Mouse (Mus musculus) kidney, postnatal 0 days (tissue): ENCODE measurements at regions not wholly inside any gene's neighbourhood (a gene's known extent, or its start where the extent isn't known, plus 50 kb on each side); places are given as distances from the start of the nearest gene placed in this dataset.

ENCODE experiments used
- ATAC-seq: fragments of 200-750 bp; cut with Nextera tagmentation; replicated peaks from 2 replicates; pipeline ENCODE4 v1.8.0; 2017; ENCODE audit warnings: low read depth, moderate number of reproducible peaks, moderate TSS enrichment, moderate library complexity; ENCODE audit not compliant: low FRiP score
- DNase-seq: peaks from one replicate; pipeline ENCODE4 v3.0.0-alpha.2; 2016; ENCODE audit warnings: low spot score
- H3K27ac ChIP-seq: fragments of 300-500 bp; sonication (generic); 2 replicates; pipeline ENCODE4 v1.5.1; 2014; ENCODE audit warnings: mild to moderate bottlenecking
- H3K27me3 ChIP-seq: fragments of 300-500 bp; sonication (generic); 2 replicates; pipeline ENCODE4 v1.6.1; 2014; ENCODE audit warnings: low read length, mixed read lengths; ENCODE audit not compliant: insufficient read depth
- H3K36me3 ChIP-seq: fragments of 300-500 bp; sonication (generic); 2 replicates; pipeline ENCODE4 v1.6.1; 2014; ENCODE audit warnings: low read length, mixed read lengths; ENCODE audit not compliant: insufficient read depth
- H3K4me1 ChIP-seq: fragments of 300-500 bp; sonication (generic); replicated peaks from 2 replicates; pipeline ENCODE4 v1.6.1; 2014; ENCODE audit warnings: antibody characterized with exemption, low read length, mixed read lengths; ENCODE audit not compliant: insufficient read depth
- H3K4me2 ChIP-seq: fragments of 300-500 bp; sonication (generic); 2 replicates; pipeline ENCODE4 v1.6.1; 2014; ENCODE audit warnings: mild to moderate bottlenecking, low read length, moderate library complexity, mixed read lengths
- H3K4me3 ChIP-seq: fragments of 300-500 bp; sonication (generic); replicated peaks from 2 replicates; pipeline ENCODE4 v1.5.1; 2014; ENCODE audit warnings: low read depth, low read length
- H3K9ac ChIP-seq: fragments of 300-500 bp; sonication (generic); 2 replicates; pipeline ENCODE4 v1.6.1; 2014; ENCODE audit warnings: low read depth, low read length
- H3K9me3 ChIP-seq: fragments of 300-500 bp; sonication (generic); replicated peaks from 2 replicates; pipeline ENCODE4 v1.6.1; 2016; ENCODE audit warnings: low read length, inconsistent platforms, mixed read lengths
- CTCF ChIP-seq: IDR thresholded peaks from 2 replicates; pipeline ENCODE4 v1.5.1; 2016; ENCODE audit warnings: antibody characterized with exemption, low read depth, mild to moderate bottlenecking, moderate library complexity
- WGBS: fragments of 180-500 bp; shearing (Covaris S2); extraction: QIAGEN DNeasy Blood & Tissue Kit; methylation state at CpG from one replicate; pipeline ENCODE4 v1.1.7; 2014; 5-methylcytosine and 5-hydroxymethylcytosine counted together

DNA sequence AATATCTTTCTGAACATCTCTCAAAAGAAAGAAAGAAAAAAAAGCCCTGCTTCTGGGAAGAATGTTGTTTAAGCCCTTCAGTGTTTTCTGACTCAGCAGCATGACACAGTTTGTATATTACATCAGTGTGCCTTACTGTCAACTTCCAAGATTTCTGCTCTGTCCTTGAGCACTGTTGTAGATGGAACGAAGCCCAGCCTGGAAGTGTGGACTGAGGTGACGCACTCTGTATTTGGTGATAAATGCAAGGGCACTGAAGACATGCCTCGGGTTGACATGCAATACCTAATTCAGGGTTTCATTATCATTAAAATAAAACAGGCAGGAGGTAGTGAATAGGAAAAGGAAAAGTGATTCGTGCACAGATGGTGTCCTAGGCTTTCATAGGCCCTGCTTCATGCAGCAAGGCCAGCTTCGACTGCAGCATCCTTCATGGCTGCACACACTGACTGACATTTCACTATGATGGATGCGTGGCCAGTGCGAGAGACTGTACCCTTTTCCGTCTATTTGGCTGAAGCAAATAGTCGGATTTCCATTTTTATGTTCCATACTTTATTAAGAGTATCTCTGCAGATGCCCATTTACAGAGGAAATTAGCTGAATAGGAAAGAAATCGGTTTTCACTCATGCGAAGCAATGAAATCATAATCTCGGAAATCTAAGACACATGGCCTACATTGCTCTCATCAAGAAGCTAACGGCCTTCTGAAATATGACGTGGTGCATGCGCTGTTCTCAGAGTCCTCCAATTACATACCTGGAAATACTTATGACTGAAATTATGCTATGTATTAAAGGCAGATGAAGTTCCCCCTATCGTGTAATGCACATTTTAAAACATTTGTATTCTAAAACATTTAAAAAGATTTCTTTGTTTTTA is 400.7 kb upstream of the Nr5a2 start:
- Histone ChIP-seq H3K4me1 (no peaks in the 10 kb centered on the region), H3K36me3 (no peaks in the 10 kb centered on the region), H3K4me2 (no peak overlapping the region), H3K9me3 (no peaks in the 10 kb centered on the region), H3K9ac (no peak overlapping the region), H3K27ac (no peak overlapping the region), H3K27me3 (no peaks in the 10 kb centered on the region), H3K4me3 (no peak overlapping the region)
- WGBS, result 80% methylated on average over 16 of the region's 16 CpGs
- TF ChIP-seq CTCF, result no peak
- ATAC-seq, result no peak
- DNase-seq, result no peak

DNA sequence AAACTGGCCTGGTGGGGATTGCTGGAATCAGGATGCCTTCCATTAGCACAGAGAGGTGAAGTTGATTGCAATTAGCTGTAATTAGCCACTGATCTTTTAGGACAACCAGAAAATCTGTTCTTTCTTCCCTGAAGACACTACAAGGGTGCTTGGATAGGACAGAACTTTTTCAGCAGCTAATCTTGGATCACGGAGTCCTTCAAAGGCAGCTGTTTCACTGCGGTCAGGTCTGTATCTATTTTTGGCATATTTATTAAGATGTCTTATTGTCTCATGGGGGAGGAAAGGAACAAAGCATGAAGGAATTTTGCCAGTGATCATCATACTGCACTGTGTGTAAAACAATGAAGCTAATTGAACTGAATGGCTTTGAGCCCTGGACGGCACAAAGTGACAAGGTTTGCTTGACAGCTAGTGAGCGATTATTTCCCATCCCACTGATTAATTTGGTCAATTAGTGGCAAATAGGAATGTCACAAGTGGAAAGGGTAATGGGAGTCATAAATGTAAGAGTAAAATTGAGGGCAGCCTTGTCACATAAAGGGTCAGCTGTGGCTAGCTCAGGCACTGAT is 395.8 kb upstream of the Nr5a2 start:
- Histone ChIP-seq H3K4me1 (no peaks in the 10 kb centered on the region), H3K27ac (no peak overlapping the region), H3K9me3 (no peaks in the 10 kb centered on the region), H3K4me3 (no peak overlapping the region), H3K27me3 (no peaks in the 10 kb centered on the region), H3K9ac (no peak overlapping the region), H3K4me2 (no peak overlapping the region), H3K36me3 (no peaks in the 10 kb centered on the region)
- no peak for TF ChIP-seq CTCF
- ATAC-seq (no peak), DNase-seq (peak; percentile 19)
- WGBS, result 53% methylated on average over 4 of the region's 4 CpGs

- TF ChIP-seq CTCF, result no peak
- no peak for ATAC-seq
- 67% methylated on average over 5 of the region's 5 CpGs for WGBS
- no peaks in the 10 kb centered on the region for H3K9me3 ChIP-seq
- H3K36me3 ChIP-seq, result no peaks in the 10 kb centered on the region
- H3K9ac ChIP-seq, result no peak overlapping the region
- no peaks in the 10 kb centered on the region for H3K4me1 ChIP-seq
- H3K4me2 ChIP-seq, result no peak overlapping the region
- no peaks in the 10 kb centered on the region for H3K27me3 ChIP-seq
- no peak overlapping the region for H3K4me3 ChIP-seq
- DNase-seq, result peak; percentile 25
- no peak overlapping the region for H3K27ac ChIP-seq
Measured at GRCm38 (mm10) chr1:137352390-137353027, 392.3 kb upstream of the Nr5a2 start.

GRCm38 (mm10) chr1:137334137-137334536 is 373.9 kb upstream of the Nr5a2 start:
- WGBS, result 94% methylated on average over 2 of the region's 2 CpGs
- Histone ChIP-seq H3K27me3 (no peaks in the 10 kb centered on the region), H3K9me3 (no peaks in the 10 kb centered on the region), H3K4me3 (no peak overlapping the region), H3K36me3 (no peaks in the 10 kb centered on the region), H3K27ac (no peak overlapping the region), H3K4me2 (no peak overlapping the region), H3K9ac (no peak overlapping the region), H3K4me1 (no peaks in the 10 kb centered on the region)
- ATAC-seq (no peak), DNase-seq (no peak)
- peak; percentile 59 for TF ChIP-seq CTCF

- DNase-seq, result peak; percentile 89
- no peak for ATAC-seq
- TF ChIP-seq CTCF, result peak; percentile 71
- no peaks in the 10 kb centered on the region for H3K36me3 ChIP-seq
- no peak overlapping the region for H3K4me2 ChIP-seq
- H3K9me3 ChIP-seq, result no peaks in the 10 kb centered on the region
- 27% methylated on average over 8 of the region's 8 CpGs for WGBS
- no peak overlapping the region for H3K9ac ChIP-seq
- no peaks in the 10 kb centered on the region for H3K4me1 ChIP-seq
- H3K27me3 ChIP-seq, result no peaks in the 10 kb centered on the region
- H3K27ac ChIP-seq, result no peak overlapping the region
- no peak overlapping the region for H3K4me3 ChIP-seq
Measured at GRCm38 (mm10) chr1:137332108-137332769, 372.0 kb upstream of the Nr5a2 start.

DNA sequence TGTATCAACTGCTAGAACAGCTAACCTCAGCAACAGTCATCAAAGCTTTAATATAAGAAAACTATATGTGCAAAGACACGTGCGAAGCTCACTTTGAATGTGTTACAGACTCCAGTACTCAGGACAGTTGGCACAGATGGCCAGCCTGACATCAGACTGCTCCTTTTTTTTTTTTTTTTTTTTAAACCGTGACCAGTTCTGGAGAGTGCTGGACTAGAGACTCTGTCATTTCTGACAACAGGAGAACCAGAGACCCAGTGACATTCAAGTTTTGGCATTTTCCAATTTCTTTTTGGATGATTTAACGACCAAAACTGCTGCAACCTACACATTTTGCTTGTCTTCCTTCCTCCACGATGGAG is 371.5 kb upstream of the Nr5a2 start:
- no peak overlapping the region for H3K9ac ChIP-seq
- H3K27me3 ChIP-seq, result no peaks in the 10 kb centered on the region
- DNase-seq (no peak), ATAC-seq (no peak)
- H3K4me3 ChIP-seq, result no peak overlapping the region
- 45% methylated on average over 5 of the region's 5 CpGs for WGBS
- no peaks in the 10 kb centered on the region for H3K36me3 ChIP-seq
- no peaks in the 10 kb centered on the region for H3K9me3 ChIP-seq
- H3K4me2 ChIP-seq, result no peak overlapping the region
- TF ChIP-seq CTCF, result no peak
- no peak overlapping the region for H3K27ac ChIP-seq
- no peaks in the 10 kb centered on the region for H3K4me1 ChIP-seq
